Mouse (Mus musculus) forebrain, embryonic 14.5 days (tissue): Measurements from ENCODE around the gene St3gal6. TPM values are rescaled to one million over a fixed set of nuclear protein-coding genes. Genes with fewer than 3 reads are reported as not detected.
A peak's percentile ranks its signal among the peaks of the same experiment; 100 is the strongest.

Experiments
- ATAC-seq: fragments of 200-750 bp; cut with Nextera tagmentation; 2 replicates; pipeline ENCODE4 v1.8.0; 2017; ENCODE audit warnings: mild to moderate bottlenecking, moderate library complexity
- DNase-seq: peaks from one replicate; pipeline ENCODE4 v3.0.0-alpha.2; 2015; ENCODE audit warnings: low spot score
- H3K27ac ChIP-seq: fragments of 300-500 bp; sonication (generic); 2 replicates; pipeline ENCODE4 v1.5.1; 2014; ENCODE audit warnings: low read depth, mild to moderate bottlenecking, control low read depth, low read length, moderate library complexity
- H3K27me3 ChIP-seq: fragments of 300-500 bp; sonication (generic); replicated peaks from 2 replicates; pipeline ENCODE4 v1.6.1; 2014; ENCODE audit warnings: low read length, control low read depth, mixed read lengths; ENCODE audit not compliant: control insufficient read depth, insufficient read depth
- H3K36me3 ChIP-seq: fragments of 300-500 bp; sonication (generic); 2 replicates; pipeline ENCODE4 v1.6.1; 2014; ENCODE audit warnings: low read length, control low read depth; ENCODE audit not compliant: control insufficient read depth, insufficient read depth
- H3K4me1 ChIP-seq: fragments of 300-500 bp; sonication (generic); 2 replicates; pipeline ENCODE4 v1.6.1; 2014; ENCODE audit warnings: antibody characterized with exemption, low read length, control low read depth; ENCODE audit not compliant: control insufficient read depth, insufficient read depth
- H3K4me2 ChIP-seq: fragments of 300-500 bp; sonication (generic); 2 replicates; pipeline ENCODE4 v1.6.1; 2014; ENCODE audit warnings: mild to moderate bottlenecking, control low read depth, low read length
- H3K4me3 ChIP-seq: fragments of 300-500 bp; sonication (generic); 2 replicates; pipeline ENCODE4 v1.5.1; 2014; ENCODE audit warnings: low read depth, low read length, control low read depth
- H3K9ac ChIP-seq: fragments of 300-500 bp; sonication (generic); 2 replicates; pipeline ENCODE4 v1.6.1; 2014; ENCODE audit warnings: mild to moderate bottlenecking, low read length, control low read depth, moderate library complexity
- H3K9me3 ChIP-seq: fragments of 300-500 bp; sonication (generic); replicated peaks from 2 replicates; pipeline ENCODE4 v1.6.1; 2016; ENCODE audit warnings: low read length, control low read depth, mixed read lengths; ENCODE audit not compliant: control insufficient read depth
- WGBS: fragments of 180-500 bp; shearing (Covaris S2); extraction: QIAGEN DNeasy Blood & Tissue Kit; methylation state at CpG from one replicate; pipeline ENCODE4 v1.1.7; 2014; 5-methylcytosine and 5-hydroxymethylcytosine counted together
- polyA plus RNA-seq: library from polyadenylated mRNA; unstranded; fragments of >200 nt; fragmentation: Nextera tagmentation; extraction: Ambion mirVana; gene quantifications from 2 replicates; pipeline ENCODE4 v1.2.1, GENCODE M21; 2014

St3gal6 gene
- polyA plus RNA-seq, 1 experiment from 2014 or later: 7.8 TPM

DNA sequence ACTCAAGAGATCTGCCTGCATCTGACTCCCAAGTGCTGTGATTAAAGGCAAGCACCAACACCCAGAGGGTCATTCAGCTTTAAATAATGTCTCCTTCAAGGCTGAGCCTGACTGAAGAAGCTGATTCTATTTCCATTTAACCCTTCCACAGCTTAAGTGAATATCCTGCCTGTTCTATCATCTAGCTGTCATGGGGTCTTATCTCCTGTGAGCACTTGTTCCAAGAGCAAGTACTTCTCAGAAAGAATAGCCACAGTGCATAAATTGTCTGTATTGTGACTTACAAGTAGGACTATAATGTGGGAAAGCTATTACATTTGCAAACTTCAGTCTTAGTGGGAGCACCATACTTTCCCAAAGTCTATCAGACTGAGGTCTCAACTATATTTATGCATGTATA, 1.8 kb upstream of the St3gal6 start:
- no peak for ATAC-seq

GRCm38 (mm10) chr16:58523044-58523859, 791 bp downstream of the St3gal6 start:
- H3K27ac ChIP-seq: no peak overlapping the region

More for the DNA sequence above, 1.8 kb upstream of the St3gal6 start:
- H3K4me3 ChIP-seq: no peak overlapping the region
- 0 out of 2 replicates have a peak, but pooled peaks cover 3% of the 10 kb centered on the region for H3K9me3 ChIP-seq
- no peaks in the 10 kb centered on the region for H3K36me3 ChIP-seq
- no peak overlapping the region for H3K4me2 ChIP-seq
- no peak overlapping the region for H3K9ac ChIP-seq
- no peaks in the 10 kb centered on the region; the same call in 1 of the 2 replicates for H3K4me1 ChIP-seq
- H3K27me3 ChIP-seq: no peaks in the 10 kb centered on the region; the same call in 1 of the 2 replicates
- DNase-seq: no peak
- no peak overlapping the region for H3K27ac ChIP-seq

GRCm38 (mm10) chr16:58522677-58523043, 1.4 kb downstream of the St3gal6 start:
- no peaks in the 10 kb centered on the region; the same call in 1 of the 2 replicates for H3K27me3 ChIP-seq
- H3K4me3 ChIP-seq: peak overlapping the region; percentile 72
- peak overlapping the region; percentile 96 for H3K4me2 ChIP-seq
- DNase-seq: no peak
- H3K36me3 ChIP-seq: no peaks in the 10 kb centered on the region
- no peak overlapping the region for H3K27ac ChIP-seq
- peak overlapping the region; percentile 77 for H3K9ac ChIP-seq
- H3K4me1 ChIP-seq: no peaks in the 10 kb centered on the region; the same call in 1 of the 2 replicates
- H3K9me3 ChIP-seq: 0 out of 2 replicates have a peak, but pooled peaks cover 3% of the 10 kb centered on the region
- under 1% methylated on average over 16 of the region's 16 CpGs for WGBS
- ATAC-seq: peak; percentile 72

More at GRCm38 (mm10) chr16:58523044-58523859, 791 bp downstream of the St3gal6 start:
- peak overlapping the region; percentile 96 for H3K4me2 ChIP-seq
- H3K36me3 ChIP-seq: no peaks in the 10 kb centered on the region
- peak overlapping the region; percentile 77 for H3K9ac ChIP-seq
- DNase-seq (peak; percentile 68), ATAC-seq (peak; percentile 92)
- H3K4me1 ChIP-seq: no peaks in the 10 kb centered on the region; the same call in 1 of the 2 replicates
- peak overlapping the region; percentile 72 for H3K4me3 ChIP-seq
- H3K9me3 ChIP-seq: 0 out of 2 replicates have a peak, but pooled peaks cover 3% of the 10 kb centered on the region
- under 1% methylated on average over 55 of the region's 58 CpGs for WGBS
- no peaks in the 10 kb centered on the region; the same call in 1 of the 2 replicates for H3K27me3 ChIP-seq

DNA sequence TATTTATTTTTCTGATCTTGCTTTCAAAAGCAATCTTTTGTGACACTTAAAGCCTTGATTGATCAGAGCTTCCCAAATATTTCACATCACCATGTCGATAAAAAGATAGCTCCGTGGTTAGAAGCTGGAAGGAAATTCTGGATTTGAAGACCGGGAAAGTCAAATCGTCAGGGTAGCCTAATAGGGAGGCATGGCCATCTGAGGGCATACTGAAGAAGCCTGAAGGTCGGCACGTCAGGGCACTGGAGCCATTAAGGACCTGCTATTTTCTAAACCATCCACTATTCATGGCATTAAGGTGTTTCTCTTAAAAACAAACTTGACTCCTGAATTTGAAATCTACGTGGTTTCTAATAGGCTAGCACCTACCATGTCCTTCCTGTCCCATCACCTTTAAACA, 2.1 kb downstream of the St3gal6 start:
- Histone ChIP-seq H3K4me2 (peak overlapping the region; percentile 96), H3K9me3 (0 out of 2 replicates have a peak, but pooled peaks cover 3% of the 10 kb centered on the region), H3K9ac (no peak overlapping the region), H3K4me3 (peak overlapping the region; percentile 72; the same call in 1 of the 2 replicates), H3K27me3 (no peaks in the 10 kb centered on the region; the same call in 1 of the 2 replicates), H3K4me1 (no peaks in the 10 kb centered on the region; the same call in 1 of the 2 replicates), H3K27ac (no peak overlapping the region), H3K36me3 (no peaks in the 10 kb centered on the region)
- ATAC-seq (no peak), DNase-seq (no peak)
- WGBS: 47% methylated on average over 7 of the region's 7 CpGs

DNA sequence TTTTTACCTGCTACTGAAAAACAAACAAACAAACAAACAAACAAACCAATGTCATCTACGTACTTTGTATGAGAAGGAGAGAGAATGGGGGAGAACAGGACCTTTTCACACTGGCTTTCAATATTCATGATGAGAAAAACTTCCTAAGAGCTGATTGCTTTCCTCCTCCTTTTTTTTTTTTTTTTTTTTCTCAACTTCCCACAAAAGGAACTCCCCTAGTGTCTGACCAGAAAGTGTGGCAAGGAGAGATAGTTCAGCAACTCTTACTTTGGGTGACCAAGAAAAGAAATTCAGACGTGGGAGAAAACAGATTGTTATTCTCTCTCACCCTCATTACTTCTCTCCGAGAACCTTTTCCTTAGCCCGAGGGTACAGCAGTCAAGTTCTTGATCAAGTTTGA, 2.9 kb downstream of the St3gal6 start:
- Histone ChIP-seq H3K9me3 (0 out of 2 replicates have a peak, but pooled peaks cover 3% of the 10 kb centered on the region), H3K27ac (no peak overlapping the region), H3K4me1 (no peaks in the 10 kb centered on the region; the same call in 1 of the 2 replicates), H3K4me3 (no peak overlapping the region), H3K9ac (no peak overlapping the region), H3K4me2 (no peak overlapping the region), H3K27me3 (no peaks in the 10 kb centered on the region; the same call in 1 of the 2 replicates), H3K36me3 (no peaks in the 10 kb centered on the region)
- DNase-seq (no peak), ATAC-seq (no peak)
- WGBS: 78% methylated on average over 4 of the region's 4 CpGs

- Histone ChIP-seq H3K27ac (no peak overlapping the region), H3K27me3 (no peaks in the 10 kb centered on the region; the same call in 1 of the 2 replicates), H3K9ac (no peak overlapping the region), H3K4me1 (no peaks in the 10 kb centered on the region; the same call in 1 of the 2 replicates), H3K4me2 (no peak overlapping the region), H3K36me3 (no peaks in the 10 kb centered on the region), H3K4me3 (no peak overlapping the region), H3K9me3 (0 out of 2 replicates have a peak, but pooled peaks cover 3% of the 10 kb centered on the region)
- DNase-seq (no peak), ATAC-seq (no peak)
- over 99% methylated on average over 6 of the region's 6 CpGs for WGBS
Observed at GRCm38 (mm10) chr16:58520457-58520856, 3.6 kb downstream of the St3gal6 start.

DNA sequence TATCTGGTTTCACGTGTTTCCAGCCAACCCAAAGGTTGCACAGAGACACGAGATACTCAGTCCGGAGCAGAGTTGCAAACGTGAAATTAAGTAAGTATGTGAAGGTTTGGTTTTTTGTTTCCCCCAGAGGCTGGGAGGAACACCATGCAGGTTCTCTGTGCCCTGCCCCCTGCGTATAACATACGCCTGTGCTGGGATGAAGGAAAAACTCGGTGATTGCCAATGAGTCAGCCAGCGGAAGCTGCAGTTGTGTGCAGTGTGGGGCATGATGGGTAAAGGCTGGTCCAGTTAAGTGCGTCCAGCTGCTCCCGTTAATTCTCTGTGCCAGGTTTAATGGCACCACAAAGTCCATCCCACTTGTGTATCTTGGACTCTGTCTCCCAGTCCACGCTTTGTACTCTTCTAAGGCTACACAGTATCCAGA, 4.4 kb downstream of the St3gal6 start:
- Histone ChIP-seq H3K9me3 (no peaks in the 10 kb centered on the region), H3K27ac (no peak overlapping the region), H3K36me3 (no peaks in the 10 kb centered on the region), H3K4me1 (no peaks in the 10 kb centered on the region; the same call in 1 of the 2 replicates), H3K9ac (no peak overlapping the region), H3K4me2 (no peak overlapping the region), H3K27me3 (no peaks in the 10 kb centered on the region; the same call in 1 of the 2 replicates), H3K4me3 (no peak overlapping the region)
- no peak for DNase-seq
- no peak for ATAC-seq
- 57% methylated on average over 11 of the region's 11 CpGs for WGBS

GRCm38 (mm10) chr16:58516960-58517798, 6.9 kb downstream of the St3gal6 start:
- Histone ChIP-seq H3K4me1 (peaks cover 3% of the 10 kb centered on the region), H3K4me2 (no peak overlapping the region), H3K27me3 (no peaks in the 10 kb centered on the region; the same call in 1 of the 2 replicates), H3K27ac (no peak overlapping the region), H3K4me3 (no peak overlapping the region), H3K9ac (no peak overlapping the region), H3K9me3 (no peaks in the 10 kb centered on the region), H3K36me3 (no peaks in the 10 kb centered on the region)
- ATAC-seq: no peak
- DNase-seq: no peak
- WGBS: 90% methylated on average over 7 of the region's 7 CpGs
